Mouse (Mus musculus): Measurements from ENCODE around the gene Mut. TPM values are rescaled to one million over a fixed set of nuclear protein-coding genes. Genes with fewer than 3 reads are reported as not detected.
A peak's percentile ranks its signal among the peaks of the same experiment; 100 is the strongest.

The Mut gene
- polyA plus RNA-seq, 1 experiment, result 9.9 TPM

DNA sequence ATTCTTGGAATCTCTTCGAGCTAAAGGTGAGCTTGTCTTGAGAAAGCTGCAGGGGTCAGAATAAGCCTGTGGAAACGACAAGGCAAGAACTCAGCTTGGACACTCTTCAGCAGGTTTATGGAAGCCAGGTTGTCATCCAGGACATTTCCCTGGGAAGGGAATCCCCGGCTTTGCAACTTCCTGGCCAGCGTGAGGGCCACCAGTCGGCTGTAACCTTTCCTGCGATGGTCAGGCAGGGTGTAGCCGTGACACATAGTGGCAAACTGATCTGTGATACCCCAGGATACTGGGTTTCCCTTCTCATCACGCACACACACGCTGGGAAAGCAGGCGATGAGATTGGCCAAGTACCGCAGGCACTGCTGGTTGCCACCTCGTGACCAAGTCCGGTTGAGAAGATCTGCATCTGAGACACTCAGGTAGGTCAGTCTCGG is 29.7 kb upstream of the Mut start:
- no peaks in the 10 kb centered on the region for H3K36me3 ChIP-seq (ENCODE audit: control insufficient read depth, insufficient read depth, low read length)
- peak overlapping the region; percentile 14 for H3K4me3 ChIP-seq (ENCODE audit: control insufficient read depth, low read depth, low read length)
- no peaks in the 10 kb centered on the region for H3K27me3 ChIP-seq (ENCODE audit: control insufficient read depth, insufficient read depth, low read length)
- H3K27ac ChIP-seq (ENCODE audit: control insufficient read depth, insufficient read depth, low read depth, low read length), result no peak overlapping the region
- TF ChIP-seq POLR2A (IDR thresholded peaks at IDR 0.05; ENCODE audit: control insufficient read depth, low read depth, low read length) (no peak), CTCF (IDR thresholded peaks at IDR 0.05; ENCODE audit: control insufficient read depth, insufficient read depth, insufficient replicate concordance, low read depth, low read length) (no peak)
- peaks cover 3% of the 10 kb centered on the region for H3K4me1 ChIP-seq (ENCODE audit: control insufficient read depth, insufficient read depth, low read length)

- Histone ChIP-seq H3K27me3 (ENCODE audit: control insufficient read depth, insufficient read depth, low read length) (no peaks in the 10 kb centered on the region), H3K36me3 (ENCODE audit: control insufficient read depth, insufficient read depth, low read length) (no peaks in the 10 kb centered on the region), H3K4me3 (ENCODE audit: control insufficient read depth, low read depth, low read length) (no peak within 1 kb of the TSS), H3K27ac (ENCODE audit: control insufficient read depth, insufficient read depth, low read depth, low read length) (no peak within 1 kb of the TSS), H3K4me1 (ENCODE audit: control insufficient read depth, insufficient read depth, low read length) (no peaks in the 10 kb centered on the region)
- TF ChIP-seq POLR2A (IDR thresholded peaks at IDR 0.05; ENCODE audit: control insufficient read depth, low read depth, low read length) (no peak), CTCF (IDR thresholded peaks at IDR 0.05; ENCODE audit: control insufficient read depth, insufficient read depth, insufficient replicate concordance, low read depth, low read length) (no peak)
Observed at GRCm38 (mm10) chr17:40914250-40914649, 20.2 kb upstream of the Mut start, which contains the start of gene Glyatl3. TSS of gene Glyatl3 (minus strand) at chr17:40914350.

DNA sequence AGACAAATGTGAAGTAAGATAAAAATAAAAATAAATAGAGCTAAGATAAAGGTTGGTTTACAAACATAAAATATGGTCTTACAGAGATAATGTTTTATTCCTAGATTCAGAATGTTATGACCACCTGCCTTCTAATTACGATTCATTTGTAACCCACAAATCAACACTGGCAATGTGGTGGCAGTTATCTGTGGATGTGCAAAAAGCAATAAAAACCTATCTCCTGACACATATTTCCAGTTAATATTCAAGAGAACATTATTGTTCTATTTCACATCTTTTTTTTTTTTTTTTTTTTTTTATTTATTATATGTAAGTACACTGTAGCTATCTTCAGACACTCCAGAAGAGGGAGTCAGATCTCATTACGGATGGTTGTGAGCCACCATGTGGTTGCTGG is 19.0 kb upstream of the Mut start:
- no peaks in the 10 kb centered on the region for H3K36me3 ChIP-seq (ENCODE audit: control insufficient read depth, insufficient read depth, low read length)
- no peaks in the 10 kb centered on the region for H3K4me1 ChIP-seq (ENCODE audit: control insufficient read depth, insufficient read depth, low read length)
- no peak for TF ChIP-seq POLR2A (IDR thresholded peaks at IDR 0.05; ENCODE audit: control insufficient read depth, low read depth, low read length)
- TF ChIP-seq CTCF (IDR thresholded peaks at IDR 0.05; ENCODE audit: control insufficient read depth, insufficient read depth, insufficient replicate concordance, low read depth, low read length), result no peak
- no peak overlapping the region for H3K4me3 ChIP-seq (ENCODE audit: control insufficient read depth, low read depth, low read length)
- H3K27ac ChIP-seq (ENCODE audit: control insufficient read depth, insufficient read depth, low read depth, low read length), result no peak overlapping the region
- H3K27me3 ChIP-seq (ENCODE audit: control insufficient read depth, insufficient read depth, low read length), result no peaks in the 10 kb centered on the region

GRCm38 (mm10) chr17:40933985-40934384 is 500 bp upstream of the Mut start:
- TF ChIP-seq CTCF (IDR thresholded peaks at IDR 0.05; ENCODE audit: control insufficient read depth, insufficient read depth, insufficient replicate concordance, low read depth, low read length), result no peak
- no peak for TF ChIP-seq POLR2A (IDR thresholded peaks at IDR 0.05; ENCODE audit: control insufficient read depth, low read depth, low read length)
- Histone ChIP-seq H3K27me3 (ENCODE audit: control insufficient read depth, insufficient read depth, low read length) (no peaks in the 10 kb centered on the region), H3K36me3 (ENCODE audit: control insufficient read depth, insufficient read depth, low read length) (no peaks in the 10 kb centered on the region), H3K4me1 (ENCODE audit: control insufficient read depth, insufficient read depth, low read length) (no peaks in the 10 kb centered on the region), H3K4me3 (ENCODE audit: control insufficient read depth, low read depth, low read length) (peak overlapping the region; percentile 91), H3K27ac (ENCODE audit: control insufficient read depth, insufficient read depth, low read depth, low read length) (peak overlapping the region; percentile 12)

DNA sequence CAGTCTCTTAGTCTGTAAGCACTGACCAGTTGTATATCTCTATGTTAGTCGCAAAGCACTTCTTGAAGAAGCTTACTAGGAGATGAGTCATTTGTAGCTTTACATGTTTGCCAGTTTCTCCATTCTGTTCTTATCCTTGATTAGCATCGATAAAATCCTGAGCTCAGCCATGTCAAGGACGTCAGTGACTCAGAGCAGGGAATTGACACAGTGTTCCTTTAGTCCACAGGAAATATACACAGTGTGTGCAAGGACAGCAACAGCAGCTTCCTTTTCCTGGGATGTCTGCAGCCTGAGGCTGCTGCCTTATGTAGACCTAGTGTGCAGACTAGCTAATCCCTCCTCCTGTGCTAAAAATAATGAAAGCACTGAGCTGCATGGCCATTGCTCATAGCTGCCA is 14.0 kb downstream of the Mut start:
- H3K4me3 ChIP-seq (ENCODE audit: control insufficient read depth, low read depth, low read length), result no peak overlapping the region
- H3K4me1 ChIP-seq (ENCODE audit: control insufficient read depth, insufficient read depth, low read length), result no peaks in the 10 kb centered on the region
- no peaks in the 10 kb centered on the region for H3K27me3 ChIP-seq (ENCODE audit: control insufficient read depth, insufficient read depth, low read length)
- no peak overlapping the region for H3K27ac ChIP-seq (ENCODE audit: control insufficient read depth, insufficient read depth, low read depth, low read length)
- no peak for TF ChIP-seq POLR2A (IDR thresholded peaks at IDR 0.05; ENCODE audit: control insufficient read depth, low read depth, low read length)
- TF ChIP-seq CTCF (IDR thresholded peaks at IDR 0.05; ENCODE audit: control insufficient read depth, insufficient read depth, insufficient replicate concordance, low read depth, low read length), result no peak
- no peaks in the 10 kb centered on the region for H3K36me3 ChIP-seq (ENCODE audit: control insufficient read depth, insufficient read depth, low read length)

DNA sequence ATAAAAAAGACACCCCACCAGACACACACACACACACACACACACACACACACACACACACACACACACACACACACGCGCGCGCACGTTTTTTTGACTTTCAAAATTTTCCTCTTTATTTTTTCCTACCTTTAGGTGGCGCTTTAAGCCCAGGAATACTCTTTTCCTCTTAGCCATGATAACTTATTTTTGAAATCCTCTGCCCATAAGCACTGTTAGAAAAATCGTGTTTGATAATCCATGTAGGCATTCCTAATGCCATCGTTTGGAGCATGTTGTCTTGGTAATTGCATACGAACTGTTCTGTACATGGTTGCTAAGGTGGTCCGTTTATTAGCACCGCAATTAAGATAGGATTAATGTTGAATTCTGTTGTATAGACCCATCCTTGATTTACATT is 43.4 kb downstream of the Mut start:
- H3K27ac ChIP-seq (ENCODE audit: control insufficient read depth, insufficient read depth, low read depth, low read length), result no peak overlapping the region
- H3K36me3 ChIP-seq (ENCODE audit: control insufficient read depth, insufficient read depth, low read length), result no peaks in the 10 kb centered on the region
- no peaks in the 10 kb centered on the region for H3K4me1 ChIP-seq (ENCODE audit: control insufficient read depth, insufficient read depth, low read length)
- H3K27me3 ChIP-seq (ENCODE audit: control insufficient read depth, insufficient read depth, low read length), result no peaks in the 10 kb centered on the region
- TF ChIP-seq POLR2A (IDR thresholded peaks at IDR 0.05; ENCODE audit: control insufficient read depth, low read depth, low read length) (no peak), CTCF (IDR thresholded peaks at IDR 0.05; ENCODE audit: control insufficient read depth, insufficient read depth, insufficient replicate concordance, low read depth, low read length) (no peak)
- H3K4me3 ChIP-seq (ENCODE audit: control insufficient read depth, low read depth, low read length), result no peak overlapping the region

DNA sequence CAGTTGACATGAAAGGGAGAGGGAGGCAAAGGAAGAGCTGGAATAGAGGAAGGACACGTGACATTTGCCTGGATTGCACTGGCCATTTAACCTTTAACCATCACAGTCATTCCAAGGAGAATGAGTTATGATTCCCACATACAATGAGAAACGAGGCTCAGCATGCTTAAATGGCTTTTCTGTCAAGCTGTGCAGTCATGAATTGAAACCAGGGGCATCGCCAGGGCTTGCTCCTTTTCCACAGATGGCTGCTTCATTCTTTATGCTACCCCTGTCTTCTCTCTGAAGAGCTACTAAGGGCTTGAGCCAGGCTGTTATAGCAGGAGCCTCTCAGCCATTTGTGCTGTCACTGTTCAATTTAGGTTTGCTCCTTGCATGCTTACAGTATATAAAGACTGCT is 57.6 kb downstream of the Mut start:
- H3K4me1 ChIP-seq (ENCODE audit: control insufficient read depth, insufficient read depth, low read length), result no peaks in the 10 kb centered on the region
- H3K27me3 ChIP-seq (ENCODE audit: control insufficient read depth, insufficient read depth, low read length), result no peaks in the 10 kb centered on the region
- H3K4me3 ChIP-seq (ENCODE audit: control insufficient read depth, low read depth, low read length), result no peak overlapping the region
- H3K27ac ChIP-seq (ENCODE audit: control insufficient read depth, insufficient read depth, low read depth, low read length), result no peak overlapping the region
- no peak for TF ChIP-seq POLR2A (IDR thresholded peaks at IDR 0.05; ENCODE audit: control insufficient read depth, low read depth, low read length)
- TF ChIP-seq CTCF (IDR thresholded peaks at IDR 0.05; ENCODE audit: control insufficient read depth, insufficient read depth, insufficient replicate concordance, low read depth, low read length), result no peak
- H3K36me3 ChIP-seq (ENCODE audit: control insufficient read depth, insufficient read depth, low read length), result no peaks in the 10 kb centered on the region

Other genes with a start within 250 kb of the Mut start
- not detected in 2 replicates for gene Esp1, start 207.6 kb upstream of the Mut start, polyA plus RNA-seq (2012; rRNA removed)
- 1,252 and 1,484 TPM in 2 replicates for gene Crisp2, start 127.7 kb upstream of the Mut start, polyA plus RNA-seq (2012; rRNA removed)
- 0.04 TPM in 1 of 2 replicates, not detected in the other for gene Rhag, start 123.6 kb upstream of the Mut start, polyA plus RNA-seq (2012; rRNA removed)
- 0.23 and 0.28 TPM in 2 replicates for gene 9130008F23Rik, start 54.1 kb upstream of the Mut start, polyA plus RNA-seq (2012; rRNA removed)
- 0.21 TPM in 1 of 2 replicates, not detected in the other for gene Glyatl3, start 20.3 kb upstream of the Mut start, polyA plus RNA-seq (2012; rRNA removed)
- gene Cenpq, start 362 bp downstream of the Mut start, polyA plus RNA-seq (2012; rRNA removed), result 2.6 and 3.3 TPM in 2 replicates